In genomic region chr17:53462603-53463495, GRCm38 (mm10) we compare ENCODE assay signal across 8 mouse cellular contexts. TPM values are rescaled to one million over a fixed set of nuclear protein-coding genes. Genes with fewer than 3 reads are reported as not detected.
DNase-seq lines count a peak whose midpoint lies in the region; ATAC-seq and TF ChIP-seq lines count a peak whose summit lies in the region.

Gene Efhb, minus strand, starts transcription at chr17:53463321.

- H3K4me2 ChIP-seq in embryonic facial prominence, embryonic 14.5 days (ENCODE audit: low read depth, low read length): peak within 1 kb of the TSS; percentile 71
- H3K4me2 ChIP-seq in limb, embryonic 14.5 days (replicated peaks; ENCODE audit: low read depth, low read length, severe bottlenecking): peak within 1 kb of the TSS; percentile 51
- peak within 1 kb of the TSS; percentile 60 for H3K4me2 ChIP-seq in midbrain, embryonic 15.5 days

- WGBS in embryonic facial prominence, embryonic 14.5 days: 24% methylated on average over 26 of the region's 26 CpGs
- 21% methylated on average over 26 of the region's 26 CpGs for WGBS in heart, embryonic 10.5 days
- WGBS in limb, embryonic 14.5 days: 27% methylated on average over 26 of the region's 26 CpGs
- WGBS in midbrain, embryonic 15.5 days: 17% methylated on average over 26 of the region's 26 CpGs

- H3K9me3 ChIP-seq in embryonic facial prominence, embryonic 14.5 days (ENCODE audit: control insufficient read depth, low read length): no peaks in the 10 kb centered on the region
- H3K9me3 ChIP-seq in heart, embryonic 10.5 days: no peaks in the 10 kb centered on the region
- H3K9me3 ChIP-seq in limb, embryonic 14.5 days (ENCODE audit: control insufficient read depth, low read length): no peaks in the 10 kb centered on the region
- no peaks in the 10 kb centered on the region for H3K9me3 ChIP-seq in midbrain, embryonic 15.5 days

- TF ChIP-seq POLR2A in limb, embryonic 14.5 days (IDR thresholded peaks at IDR 0.05; ENCODE audit: borderline replicate concordance, extremely low read depth, insufficient read depth, insufficient read length): no peak

- ATAC-seq in embryonic facial prominence, embryonic 14.5 days (ENCODE audit: low read depth): peak; percentile 97
- ATAC-seq in limb, embryonic 14.5 days (ENCODE audit: low FRiP score, low read depth): peak; percentile 94
- peak; percentile 97 for ATAC-seq in midbrain, embryonic 15.5 days (replicated peaks)

- peak within 1 kb of the TSS; percentile 62 for H3K9ac ChIP-seq in embryonic facial prominence, embryonic 14.5 days (ENCODE audit: low read depth, low read length)
- peak within 1 kb of the TSS; percentile 57 for H3K9ac ChIP-seq in limb, embryonic 14.5 days (ENCODE audit: low read depth, low read length, severe bottlenecking)
- peak within 1 kb of the TSS; percentile 37; the same call in 1 of the 2 replicates for H3K9ac ChIP-seq in midbrain, embryonic 15.5 days

- no peaks in the 10 kb centered on the region for H3K4me1 ChIP-seq in embryonic facial prominence, embryonic 14.5 days (ENCODE audit: control insufficient read depth, insufficient read depth, low read length)
- peaks cover 4% of the 10 kb centered on the region; the same call in 1 of the 2 replicates for H3K4me1 ChIP-seq in heart, embryonic 10.5 days
- no peaks in the 10 kb centered on the region for H3K4me1 ChIP-seq in limb, embryonic 14.5 days (ENCODE audit: control insufficient read depth, insufficient read depth, low read length)
- H3K4me1 ChIP-seq in midbrain, embryonic 15.5 days: peaks cover 9% of the 10 kb centered on the region

- H3K36me3 ChIP-seq in embryonic facial prominence, embryonic 14.5 days (ENCODE audit: control insufficient read depth, insufficient read depth, low read length): no peaks in the 10 kb centered on the region
- no peaks in the 10 kb centered on the region for H3K36me3 ChIP-seq in heart, embryonic 10.5 days
- H3K36me3 ChIP-seq in limb, embryonic 14.5 days (ENCODE audit: control insufficient read depth, insufficient read depth, low read length): no peaks in the 10 kb centered on the region
- H3K36me3 ChIP-seq in midbrain, embryonic 15.5 days (replicated peaks): no peaks in the 10 kb centered on the region

- H3K27me3 ChIP-seq in embryonic facial prominence, embryonic 14.5 days (replicated peaks; ENCODE audit: control insufficient read depth, insufficient read depth, low read length): no peaks in the 10 kb centered on the region
- H3K27me3 ChIP-seq in heart, embryonic 10.5 days (ENCODE audit: insufficient read depth, poor library complexity, severe bottlenecking): no peaks in the 10 kb centered on the region
- no peaks in the 10 kb centered on the region for H3K27me3 ChIP-seq in limb, embryonic 14.5 days (ENCODE audit: control insufficient read depth, insufficient read depth, low read length)
- H3K27me3 ChIP-seq in midbrain, embryonic 15.5 days (replicated peaks): no peaks in the 10 kb centered on the region

- peak; percentile 32 for DNase-seq in 416B (ENCODE audit: low read depth)
- peak; percentile 52 to 73 for DNase-seq in adrenal gland, postnatal 4 days (ENCODE audit: low spot score in 2 of 2)
- DNase-seq in embryonic facial prominence, embryonic 14.5 days (ENCODE audit: low spot score): peak; percentile 96
- DNase-seq in heart, embryonic 10.5 days (ENCODE audit: low spot score): peak; percentile 92
- peak; percentile 92 for DNase-seq in kidney, adult 9 months
- DNase-seq in limb, embryonic 14.5 days (ENCODE audit: low spot score): peak; percentile 97
- DNase-seq in spleen, adult 18-20 months: peak; percentile 25 to 51

- no peak within 1 kb of the TSS for H3K27ac ChIP-seq in embryonic facial prominence, embryonic 14.5 days (replicated peaks; ENCODE audit: low read depth, low read length)
- H3K27ac ChIP-seq in heart, embryonic 10.5 days: peak within 1 kb of the TSS; percentile 74
- H3K27ac ChIP-seq in limb, embryonic 14.5 days (replicated peaks; ENCODE audit: low read depth, low read length): no peak within 1 kb of the TSS
- H3K27ac ChIP-seq in midbrain, embryonic 15.5 days: no peak within 1 kb of the TSS

- peak within 1 kb of the TSS; percentile 40 for H3K4me3 ChIP-seq in embryonic facial prominence, embryonic 14.5 days (ENCODE audit: low read depth, low read length)
- peak within 1 kb of the TSS; percentile 60 for H3K4me3 ChIP-seq in heart, embryonic 10.5 days
- H3K4me3 ChIP-seq in limb, embryonic 14.5 days (replicated peaks; ENCODE audit: low read length): peak within 1 kb of the TSS; percentile 28
- H3K4me3 ChIP-seq in midbrain, embryonic 15.5 days: peak within 1 kb of the TSS; percentile 39

RNA-seq across cellular contexts. Expression of gene Efhb, which starts in this region (rescaled TPM):
- 1 to 10 TPM; 1.4 to 1.5 TPM for total RNA-seq in adrenal gland, postnatal 4 days (2021)
- 0.79 and 1.1 TPM in 2 replicates for polyA plus RNA-seq in embryonic facial prominence, embryonic 14.5 days (2014; fragmentation: Nextera tagmentation; extraction: Ambion mirVana)
- polyA plus RNA-seq in heart, embryonic 10.5 days (2016; fragmentation: Nextera tagmentation; extraction: Ambion mirVana): 0.28 and 0.38 TPM in 2 replicates
- polyA plus RNA-seq in limb, embryonic 14.5 days (2012; rRNA removed): 0.77 and 0.79 TPM in 2 replicates
- 0.29 and 0.68 TPM in 2 replicates for polyA plus RNA-seq in limb, embryonic 14.5 days (2014; fragmentation: Nextera tagmentation; extraction: Ambion mirVana)
- 1.0 and 1.2 TPM in 2 replicates for polyA plus RNA-seq in midbrain, embryonic 15.5 days (2015; fragmentation: Nextera tagmentation; extraction: Ambion mirVana)

Comparison
In these comparisons a context has a peak if more than half of its experiments do, and no peak if none do; other contexts are left out.
1. Peak in DNase-seq, H3K4me3 ChIP-seq and H3K27ac ChIP-seq in heart, embryonic 10.5 days; RNA of the gene not detected or under 1 TPM.
2. Peak in DNase-seq, ATAC-seq, H3K4me3 ChIP-seq, H3K9ac ChIP-seq and H3K4me2 ChIP-seq in limb, embryonic 14.5 days; RNA of the gene not detected or under 1 TPM.
3. DNase-seq: peak in every context shown above with its lines; median percentile 97 in limb, embryonic 14.5 days; 96 in embryonic facial prominence, embryonic 14.5 days; 92 in heart, embryonic 10.5 days; 92 in kidney, adult 9 months; 62 in adrenal gland, postnatal 4 days; 38 in spleen, adult 18-20 months; 32 in 416B.